Mouse (Mus musculus) MEL (cell line): ENCODE results near the gene Car6.

Experiments
- CHD2 ChIP-seq: IDR thresholded peaks from 2 replicates; pipeline ENCODE4 v1.6.1; 2011; ENCODE audit warnings: low read length, improper control_type of control experiment
- CTCF ChIP-seq, 3 experiments: IDR thresholded peaks in 2 of 3; conservative IDR thresholded peaks in 1 of 3; 2 replicates each; pipeline ENCODE4 v1.5.1; 2011 to 2012; ENCODE audit warnings: low read length in 3 of 3, low read depth in 2 of 3, mild to moderate bottlenecking in 2 of 3, improper control_type of control experiment in 1 of 3, inconsistent platforms in 1 of 3, mixed read lengths in 1 of 3, moderate library complexity in 1 of 3; ENCODE audit not compliant: control insufficient read depth in 1 of 3, insufficient read depth in 1 of 3, poor library complexity in 1 of 3, severe bottlenecking in 1 of 3
- EP300 ChIP-seq, 2 experiments: IDR thresholded peaks; 2 replicates each; pipeline ENCODE4 v1.6.1; 2011; ENCODE audit warnings: improper control_type of control experiment in 2 of 2, low read length in 2 of 2, low read depth in 1 of 2, mild to moderate bottlenecking in 1 of 2
- GATA1 ChIP-seq: IDR thresholded peaks from 2 replicates; pipeline ENCODE4 v1.6.1; 2011; ENCODE audit warnings: low read depth, low read length, improper control_type of control experiment
- KAT2A ChIP-seq: conservative IDR thresholded peaks from 2 replicates; pipeline ENCODE4 v1.6.1; 2012; ENCODE audit warnings: low read depth, low read length, improper control_type of control experiment, inconsistent platforms
- MAX ChIP-seq: IDR thresholded peaks from 2 replicates; pipeline ENCODE4 v1.6.1; 2011; ENCODE audit warnings: low read length, improper control_type of control experiment
- MAZ ChIP-seq: IDR thresholded peaks from 2 replicates; pipeline ENCODE4 v1.6.1; 2012; ENCODE audit warnings: low read depth, mild to moderate bottlenecking, inconsistent platforms, low read length, improper control_type of control experiment
- POLR2A ChIP-seq, 2 experiments: IDR thresholded peaks; 2 replicates each; pipeline ENCODE4 v1.6.1; 2011 to 2012; ENCODE audit warnings: low read length in 2 of 2, mild to moderate bottlenecking in 2 of 2, control low read depth in 1 of 2, improper control_type of control experiment in 1 of 2, low read depth in 1 of 2, moderate library complexity in 1 of 2; ENCODE audit not compliant: control insufficient read depth in 1 of 2, insufficient read depth in 1 of 2, poor library complexity in 1 of 2
- USF2 ChIP-seq, 2 experiments: IDR thresholded peaks; 2 replicates each; pipeline ENCODE4 v1.6.1; 2011 to 2012; ENCODE audit warnings: improper control_type of control experiment in 2 of 2, low read length in 2 of 2, borderline replicate concordance in 1 of 2, inconsistent platforms in 1 of 2, low read depth in 1 of 2, mild to moderate bottlenecking in 1 of 2; ENCODE audit not compliant: insufficient read depth in 1 of 2
- ZC3H11A ChIP-seq: IDR thresholded peaks from 2 replicates; pipeline ENCODE4 v1.6.1; 2012; ENCODE audit warnings: low read depth, mild to moderate bottlenecking, inconsistent platforms, low read length, improper control_type of control experiment

DNA sequence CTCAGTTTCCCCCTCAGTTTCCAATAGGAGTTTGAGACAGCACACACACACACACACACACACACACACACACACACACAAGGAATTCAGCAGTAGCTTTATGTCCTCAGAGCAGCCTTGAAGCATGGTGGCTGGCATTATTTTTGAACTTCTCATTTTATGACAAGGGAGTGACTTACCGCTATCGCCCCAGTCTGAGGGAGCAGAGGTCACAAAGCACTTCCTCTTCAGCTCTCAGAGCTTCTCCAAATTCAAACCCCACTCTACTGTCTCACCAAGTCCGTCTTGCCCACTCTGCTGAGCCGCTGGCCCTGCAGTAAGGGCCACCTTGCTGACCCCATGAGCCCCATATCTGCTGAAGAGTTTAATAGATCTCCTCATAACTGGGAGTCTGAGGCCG is 1.6 kb upstream of the Car6 start:
- TF ChIP-seq CTCF (IDR thresholded peaks at IDR 0.05 in 2 of 3, conservative IDR thresholded peaks at IDR 0.05 in 1 of 3; ENCODE audit: control insufficient read depth in 1 of 3, insufficient read depth in 1 of 3, low read depth in 2 of 3, low read length in 3 of 3, poor library complexity in 1 of 3, severe bottlenecking in 1 of 3), result no peak
- no peak for TF ChIP-seq USF2 (IDR thresholded peaks at IDR 0.05; ENCODE audit: borderline replicate concordance in 1 of 2, insufficient read depth in 1 of 2, low read depth in 1 of 2, low read length in 2 of 2)
- TF ChIP-seq MAZ, result peak; percentile 49; the same call in 1 of the 2 replicates
- TF ChIP-seq GATA1, result peak; percentile 54; the same call in 1 of the 2 replicates
- 0 out of 2 replicates have a peak, but pooled peaks have one; percentile 52 for TF ChIP-seq MAX
- TF ChIP-seq ZC3H11A, result no peak
- no peak for TF ChIP-seq CHD2
- TF ChIP-seq POLR2A (IDR thresholded peaks at IDR 0.05; ENCODE audit: control insufficient read depth in 1 of 2, insufficient read depth in 1 of 2, low read depth in 1 of 2, low read length in 2 of 2, poor library complexity in 1 of 2), result peak in 1 of 2 experiments; percentile 54; a peak in 1 of 4 replicates
- peak; percentile 58 to 77 for TF ChIP-seq EP300 (IDR thresholded peaks at IDR 0.05; ENCODE audit: low read depth in 1 of 2, low read length in 2 of 2)
- no peak for TF ChIP-seq KAT2A
